Mouse (Mus musculus) C2C12 (cell line): ENCODE results near the gene Ube2b.

ENCODE experiments used
- CEBPB ChIP-seq: IDR thresholded peaks from one replicate; pipeline ENCODE4 v1.6.1; 2011; ENCODE audit warnings: low read depth, mild to moderate bottlenecking, control low read depth, moderate library complexity
- CTCF ChIP-seq: IDR thresholded peaks from one replicate; pipeline ENCODE4 v1.5.1; 2011; ENCODE audit not compliant: control insufficient read depth, insufficient read depth, insufficient read length
- MAX ChIP-seq: IDR thresholded peaks from one replicate; pipeline ENCODE4 v1.6.1; 2011; ENCODE audit warnings: mild to moderate bottlenecking, control low read depth
- MYOD1 ChIP-seq: IDR thresholded peaks from one replicate; pipeline ENCODE4 v1.6.1; 2011; ENCODE audit warnings: low read depth; ENCODE audit not compliant: control insufficient read depth, insufficient read length
- MYOG ChIP-seq: IDR thresholded peaks from one replicate; pipeline ENCODE4 v1.6.1; 2011; ENCODE audit not compliant: control insufficient read depth, insufficient read length; ENCODE audit errors: extremely low read depth
- USF1 ChIP-seq: IDR thresholded peaks from one replicate; pipeline ENCODE4 v1.6.1; 2011; ENCODE audit warnings: low read depth, mild to moderate bottlenecking, control low read depth, moderate library complexity

GRCm38 (mm10) chr11:52001341-52001740, 779 bp upstream of the Ube2b start:
- TF ChIP-seq CTCF = no peak
- no peak for TF ChIP-seq MAX
- no peak for TF ChIP-seq MYOD1
- no peak for TF ChIP-seq MYOG
- TF ChIP-seq USF1 = no peak
- no peak for TF ChIP-seq CEBPB
